Mouse (Mus musculus) spleen, postnatal 36 days (tissue): Measurements from ENCODE around the gene Gm20605.
"Not testable (repeated sequence)": the region's sequence is repeated elsewhere in the genome, so short reads cannot be mapped to it uniquely, and the experiment has no call there.

Experiments
- DNase-seq, 2 experiments: peaks; one replicate each; pipeline ENCODE4 v3.0.0; 2022; ENCODE audit warnings: low spot score in 2 of 2, mixed read lengths in 1 of 2

Gene Gm20605

GRCm38 (mm10) chr5:137613076-137613475, 15.9 kb upstream of the Gm20605 start:
- no peak for DNase-seq

- no peak for DNase-seq
Observed at GRCm38 (mm10) chr5:137613550-137613949, 15.4 kb upstream of the Gm20605 start, which contains the start of gene Pcolce. Pcolce (minus strand) TSS chr5:137613784.

GRCm38 (mm10) chr5:137614921-137615320, 14.1 kb upstream of the Gm20605 start:
- not testable (repeated sequence) for DNase-seq

- DNase-seq, result no peak
Observed at GRCm38 (mm10) chr5:137615347-137615746, 13.6 kb upstream of the Gm20605 start.

GRCm38 (mm10) chr5:137623937-137624530, 4.9 kb upstream of the Gm20605 start:
- DNase-seq, result no peak

- DNase-seq, result peak; percentile 39 to 53
Observed at GRCm38 (mm10) chr5:137627991-137628390, 984 bp upstream of the Gm20605 start.

GRCm38 (mm10) chr5:137629306-137629721, 339 bp downstream of the Gm20605 start:
- DNase-seq, result peak; percentile 85 to 86

- DNase-seq, result peak; percentile 45
Observed at GRCm38 (mm10) chr5:137629906-137630545, 1.1 kb downstream of the Gm20605 start.

GRCm38 (mm10) chr5:137630602-137631001, 1.6 kb downstream of the Gm20605 start:
- DNase-seq, result peak; percentile 48 to 56

GRCm38 (mm10) chr5:137631171-137631570, 2.2 kb downstream of the Gm20605 start:
- DNase-seq, result peak; percentile 91 to 92

- DNase-seq, result peak; percentile 58 to 71
Observed at GRCm38 (mm10) chr5:137631591-137631990, 2.6 kb downstream of the Gm20605 start.

GRCm38 (mm10) chr5:137633397-137634084, 4.6 kb downstream of the Gm20605 start:
- no peak for DNase-seq

GRCm38 (mm10) chr5:137639472-137639871, 10.5 kb downstream of the Gm20605 start:
- no peak for DNase-seq

GRCm38 (mm10) chr5:137641054-137641453, 12.1 kb downstream of the Gm20605 start, which contains the start of gene Sap25:
Sap25 (plus strand) TSS chr5:137641334.
- peak in 1 of 2 experiments; percentile 24 for DNase-seq

GRCm38 (mm10) chr5:137642886-137643285, 13.9 kb downstream of the Gm20605 start:
- no peak for DNase-seq

GRCm38 (mm10) chr5:137644484-137644883, 15.5 kb downstream of the Gm20605 start:
- no peak for DNase-seq

GRCm38 (mm10) chr5:137645091-137645651, 16.2 kb downstream of the Gm20605 start:
- DNase-seq, result peak; percentile 72 to 75

- peak; percentile 31 to 32 for DNase-seq
Observed at GRCm38 (mm10) chr5:137645652-137646091, 16.7 kb downstream of the Gm20605 start, which contains the start of gene Irs3. Irs3 (minus strand) TSS chr5:137645714.

- no peak for DNase-seq
Observed at GRCm38 (mm10) chr5:137647827-137648601, 19.0 kb downstream of the Gm20605 start.

- DNase-seq, result no peak
Observed at GRCm38 (mm10) chr5:137649251-137649650, 20.3 kb downstream of the Gm20605 start.
